Mouse (Mus musculus) macrophage (primary cell): ENCODE measurements around the gene Stard10. TPM values are rescaled to one million over a fixed set of nuclear protein-coding genes. Genes with fewer than 3 reads are reported as not detected.

Experiments used
- H3K27ac ChIP-seq: fragments of 350-480 bp; formaldehyde crosslinking; 2 replicates; pipeline ENCODE4 v1.9.0; 2021
- H3K36me3 ChIP-seq: fragments of 350-480 bp; formaldehyde crosslinking; 2 replicates; pipeline ENCODE4 v1.9.0; 2021; ENCODE audit errors: inconsistent target
- H3K4me3 ChIP-seq: fragments of 350-480 bp; formaldehyde crosslinking; 2 replicates; pipeline ENCODE4 v1.9.0; 2021; ENCODE audit errors: inconsistent target
- H3K79me2 ChIP-seq: fragments of 350-480 bp; formaldehyde crosslinking; 2 replicates; pipeline ENCODE4 v1.9.0; 2021; ENCODE audit errors: inconsistent target
- WGBS: methylation state at CpG from one replicate; pipeline ENCODE4 v1.1.7; 2026; ENCODE audit warnings: inconsistent platforms; ENCODE audit not compliant: missing documents; 5-methylcytosine and 5-hydroxymethylcytosine counted together
- polyA plus RNA-seq: library from polyadenylated mRNA; stranded (reverse); fragments of 250-400 nt; gene quantifications from 3 replicates; pipeline ENCODE4 v1.2.4, GENCODE M21; 2018; ENCODE audit warnings: inconsistent platforms

The Stard10 gene
- polyA plus RNA-seq, 1 experiment from 2014 or later: 0.99 TPM

DNA sequence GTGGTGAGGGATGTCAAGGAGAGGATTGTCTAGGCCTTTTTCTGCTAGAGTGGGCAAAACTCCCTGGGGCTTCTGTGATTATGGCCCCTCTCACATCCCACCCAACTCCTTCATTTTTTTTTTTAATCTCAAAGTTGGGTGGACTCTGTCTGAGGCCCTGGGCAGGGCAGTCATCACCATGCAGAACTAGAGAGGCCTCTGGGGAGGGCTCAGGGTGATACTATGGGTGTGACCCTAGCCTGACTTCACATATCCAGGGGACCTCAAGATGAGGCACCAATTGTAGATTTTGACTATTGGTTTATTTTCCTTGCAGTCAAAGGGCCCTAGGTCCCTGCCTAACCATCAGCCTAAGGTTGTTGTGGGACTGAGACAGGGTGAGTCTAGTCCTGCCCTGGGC lies 1.2 kb upstream of the Stard10 start:
- no peak overlapping the region for H3K4me3 ChIP-seq
- no peak overlapping the region for H3K27ac ChIP-seq
- no peaks in the 10 kb centered on the region for H3K36me3 ChIP-seq
- no peaks in the 10 kb centered on the region for H3K79me2 ChIP-seq

DNA sequence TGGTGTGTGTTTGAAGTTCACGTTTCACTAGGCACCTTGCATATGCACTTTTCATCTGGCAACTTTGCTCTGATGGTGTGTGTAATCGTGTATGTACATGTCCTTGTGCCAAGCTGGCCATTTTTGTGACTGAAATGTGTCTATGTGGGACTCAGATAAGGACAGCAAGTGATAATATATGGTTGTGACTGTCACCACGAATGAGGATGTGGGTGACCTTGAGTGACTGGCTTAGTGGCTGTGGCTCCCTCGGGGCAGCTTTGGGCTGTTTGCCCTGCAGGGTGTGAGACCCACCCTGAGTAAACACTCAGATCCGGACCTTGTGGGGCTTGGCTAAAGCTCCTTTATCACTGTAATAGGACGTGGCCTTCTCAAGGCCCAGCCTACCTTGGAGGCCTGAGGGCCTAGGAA lies 290 bp upstream of the Stard10 start:
- no peaks in the 10 kb centered on the region for H3K36me3 ChIP-seq
- H3K4me3 ChIP-seq: no peak overlapping the region
- no peaks in the 10 kb centered on the region for H3K79me2 ChIP-seq
- no peak overlapping the region for H3K27ac ChIP-seq
- 26% methylated on average over 6 of the region's 6 CpGs for WGBS

DNA sequence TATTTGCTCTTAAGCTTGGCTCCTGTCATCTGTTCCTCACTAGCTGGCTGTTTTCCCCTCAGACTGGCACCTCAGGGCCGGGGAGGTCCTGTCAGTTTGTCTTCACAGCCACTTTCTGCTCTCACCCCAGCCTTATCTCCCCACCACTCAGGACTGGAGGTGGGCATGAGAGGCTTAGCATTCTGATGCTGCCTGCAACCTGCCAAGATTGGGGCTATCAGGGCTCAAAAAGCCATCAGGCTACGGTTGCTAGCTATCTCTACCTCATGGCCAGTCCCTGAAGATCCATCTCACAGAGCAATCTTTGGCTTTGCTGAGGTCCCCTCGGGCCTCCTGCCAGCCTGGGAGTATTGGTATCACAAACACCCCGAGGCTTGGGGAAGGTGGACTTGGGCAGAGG lies 2.0 kb downstream of the Stard10 start:
- H3K27ac ChIP-seq: no peak overlapping the region
- 89% methylated on average over 4 of the region's 4 CpGs for WGBS

DNA sequence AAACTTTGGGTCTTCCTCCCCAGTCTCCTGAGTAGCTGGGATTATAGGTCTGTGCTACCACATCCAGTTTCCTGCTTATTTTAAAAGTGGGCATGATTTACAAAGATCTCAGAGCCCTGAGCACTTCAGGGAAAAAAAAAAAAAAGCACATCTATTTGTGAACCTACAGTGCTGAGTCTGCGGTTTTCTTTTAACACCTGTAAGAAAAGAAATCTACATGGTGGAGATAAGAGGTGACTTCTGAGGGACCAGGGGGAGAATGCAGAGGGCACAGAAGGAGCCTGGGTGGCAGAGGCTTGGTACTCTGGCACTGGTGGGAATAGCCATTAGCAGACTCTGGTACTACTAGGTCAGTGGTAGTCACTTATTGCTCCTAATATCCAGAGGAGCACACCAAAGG lies 2.9 kb downstream of the Stard10 start:
- Histone ChIP-seq H3K4me3 (no peak overlapping the region), H3K79me2 (no peaks in the 10 kb centered on the region), H3K36me3 (no peaks in the 10 kb centered on the region), H3K27ac (no peak overlapping the region)
- WGBS: 100% methylated on average over 1 of the region's 1 CpGs

More for the DNA sequence above, 2.0 kb downstream of the Stard10 start:
- no peaks in the 10 kb centered on the region for H3K79me2 ChIP-seq
- H3K4me3 ChIP-seq: no peak overlapping the region
- no peaks in the 10 kb centered on the region for H3K36me3 ChIP-seq

DNA sequence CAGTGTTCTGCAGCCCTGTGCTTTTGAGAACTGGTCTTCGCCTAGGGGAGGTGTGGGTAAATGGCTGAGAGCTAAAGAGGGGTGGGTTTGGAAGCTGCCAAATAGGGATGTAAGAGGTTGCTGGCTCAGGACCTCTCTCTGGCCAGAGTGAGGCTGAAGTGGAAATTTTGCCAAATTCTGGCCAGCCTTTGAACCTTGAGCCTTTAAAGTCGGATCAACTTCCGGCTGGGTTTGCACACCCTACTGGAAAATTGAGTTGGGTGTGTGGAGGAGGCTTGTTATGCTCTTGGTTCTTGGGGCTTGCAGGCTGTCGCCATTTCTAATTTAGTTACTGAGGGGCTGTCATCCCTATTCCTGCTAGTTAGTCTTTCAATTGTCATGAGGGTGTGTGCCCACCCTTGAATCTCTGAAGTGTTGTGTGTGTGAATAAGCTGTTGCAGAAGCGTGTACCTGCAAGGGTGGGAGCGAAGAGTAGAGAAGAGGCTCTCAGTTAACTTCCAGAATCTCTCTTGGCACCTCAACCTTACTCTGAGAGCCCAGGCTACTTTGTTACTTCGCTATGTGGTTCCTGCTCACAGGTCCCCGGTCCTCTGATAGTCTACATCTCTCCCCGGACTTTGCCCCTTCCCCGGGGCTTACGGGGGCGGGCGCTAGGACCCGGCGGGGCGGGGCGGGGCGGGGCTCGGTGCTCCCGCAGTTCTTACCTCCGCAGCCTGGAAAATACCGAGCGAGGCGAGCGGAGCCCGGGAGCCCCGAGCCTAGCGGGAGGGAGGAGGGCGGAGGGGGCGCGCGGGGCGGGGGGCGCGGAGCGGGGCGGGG lies 3.7 kb downstream of the Stard10 start:
- WGBS: 19% methylated on average over 15 of the region's 37 CpGs
- no peaks in the 10 kb centered on the region for H3K79me2 ChIP-seq
- no peak overlapping the region for H3K4me3 ChIP-seq

DNA sequence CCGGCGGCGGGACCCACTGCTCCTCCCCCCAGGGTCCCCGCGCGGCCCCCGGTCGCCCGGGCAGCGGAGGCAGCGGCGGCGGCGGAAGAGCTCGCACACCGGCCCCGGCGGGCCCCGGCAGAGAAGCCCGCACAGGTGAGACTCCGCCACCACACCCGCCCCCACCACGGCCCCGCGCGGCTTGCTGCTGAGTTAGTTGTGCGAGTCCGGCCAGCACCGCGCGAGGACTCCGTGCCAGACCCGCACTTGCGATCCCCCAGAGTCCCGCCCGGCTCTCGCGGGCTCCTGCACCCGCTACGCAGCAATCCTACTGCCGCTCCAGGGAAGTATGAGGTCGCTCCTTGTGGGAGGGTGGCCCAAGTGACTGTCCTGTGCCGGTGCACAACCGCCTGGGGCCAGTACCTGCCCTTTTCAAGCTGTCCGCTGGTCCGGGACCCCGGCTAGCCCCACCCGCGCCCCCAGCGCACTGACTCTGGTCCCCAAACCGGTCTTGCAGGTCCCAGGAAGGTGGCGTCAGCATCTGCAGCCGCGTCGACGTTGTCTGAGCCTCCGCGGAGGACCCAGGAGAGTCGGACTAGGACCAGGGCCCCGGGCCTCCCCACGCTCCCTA lies 4.4 kb downstream of the Stard10 start:
- 4% methylated on average over 48 of the region's 61 CpGs for WGBS
- Histone ChIP-seq H3K4me3 (no peak overlapping the region), H3K36me3 (no peaks in the 10 kb centered on the region), H3K79me2 (no peaks in the 10 kb centered on the region), H3K27ac (no peak overlapping the region)

More for the DNA sequence above, 3.7 kb downstream of the Stard10 start:
- no peaks in the 10 kb centered on the region for H3K36me3 ChIP-seq
- H3K27ac ChIP-seq: no peak overlapping the region

DNA sequence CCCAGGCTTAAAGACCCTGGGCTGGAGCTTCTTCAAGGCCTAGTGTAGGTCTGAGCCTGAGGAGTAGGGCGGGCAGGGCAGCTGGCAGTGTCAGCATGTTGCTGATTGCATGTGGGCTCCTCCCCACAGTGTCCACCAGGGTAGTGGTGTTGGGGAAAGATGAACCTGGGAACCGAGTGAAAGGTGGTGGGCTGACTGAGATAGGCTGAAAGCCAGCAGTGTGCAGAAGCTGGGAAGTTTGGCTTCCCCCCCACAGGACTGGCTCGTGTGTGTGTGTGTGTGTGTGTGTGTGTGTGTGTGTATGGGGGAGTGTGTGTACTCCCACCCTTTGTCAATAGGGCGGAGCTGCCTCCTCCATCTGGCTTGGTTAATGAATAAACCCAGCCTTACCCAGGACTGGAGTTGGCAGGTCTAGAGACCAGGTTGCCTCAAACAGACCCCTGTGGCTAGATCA lies 6.3 kb downstream of the Stard10 start:
- Histone ChIP-seq H3K4me3 (no peak overlapping the region), H3K79me2 (no peaks in the 10 kb centered on the region), H3K36me3 (no peaks in the 10 kb centered on the region), H3K27ac (no peak overlapping the region)
- WGBS: 91% methylated on average over 4 of the region's 4 CpGs

DNA sequence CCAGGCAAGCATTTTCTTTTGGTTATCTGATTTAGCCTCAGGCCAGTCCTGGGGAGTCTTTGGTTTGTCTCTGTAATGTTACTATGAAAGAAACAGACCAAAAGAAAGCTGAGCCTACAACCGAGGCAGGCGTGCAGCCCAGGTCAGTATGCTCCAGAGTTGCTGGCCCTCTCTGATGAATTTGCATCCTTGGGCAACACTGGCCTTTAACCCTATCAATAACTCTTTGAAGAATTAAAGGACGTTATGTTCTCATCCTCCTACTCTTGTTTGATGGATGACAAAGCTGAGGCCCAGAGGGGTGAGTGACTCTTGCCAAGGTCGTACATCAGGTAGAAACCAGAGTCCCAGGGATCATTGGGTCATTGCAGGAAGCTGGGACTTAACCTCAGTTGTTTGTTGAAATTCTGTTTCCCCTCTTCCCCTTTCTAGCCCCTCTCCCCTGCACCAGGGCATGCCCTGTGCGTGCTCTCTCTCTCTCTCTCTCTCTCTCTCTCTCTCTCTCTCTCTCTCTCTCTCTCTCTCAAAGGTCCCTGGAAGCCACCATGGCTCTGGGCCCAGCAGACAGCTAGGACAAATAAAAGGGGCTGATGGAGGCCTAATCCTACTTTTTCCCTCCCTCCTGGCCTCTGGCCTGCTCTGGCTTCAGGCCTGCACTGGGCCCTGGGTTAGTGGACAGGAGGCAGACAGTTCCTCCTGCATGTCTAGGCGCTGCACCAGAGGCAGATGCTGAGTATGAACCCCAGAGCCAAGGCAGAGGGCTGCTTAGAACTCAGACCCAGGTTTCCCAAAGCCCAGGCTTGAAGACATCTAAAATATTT lies 7.5 kb downstream of the Stard10 start:
- Histone ChIP-seq H3K36me3 (no peaks in the 10 kb centered on the region), H3K79me2 (no peaks in the 10 kb centered on the region), H3K27ac (no peak overlapping the region), H3K4me3 (no peak overlapping the region)
- WGBS: 81% methylated on average over 6 of the region's 6 CpGs

DNA sequence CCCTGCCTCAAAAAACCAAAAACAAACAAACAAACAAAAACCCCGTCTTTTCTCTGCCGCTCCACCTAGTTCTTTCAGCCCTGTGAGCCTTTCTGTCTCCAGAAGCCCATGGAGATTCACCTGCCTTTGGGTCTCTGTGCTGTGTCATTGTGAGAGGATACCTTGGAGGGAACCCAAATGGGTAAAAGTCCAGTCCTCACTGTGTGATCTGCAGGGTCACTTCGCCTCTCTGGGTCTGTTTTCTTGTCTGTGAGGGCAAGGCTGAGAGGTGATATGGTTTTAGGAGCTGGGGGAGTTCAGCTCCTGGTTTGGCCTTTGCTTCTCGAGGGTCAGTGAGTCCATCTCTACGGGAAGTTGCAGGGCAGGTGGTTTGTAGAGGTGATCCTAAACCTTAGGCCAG lies 9.1 kb downstream of the Stard10 start:
- H3K79me2 ChIP-seq: no peaks in the 10 kb centered on the region
- H3K4me3 ChIP-seq: no peak overlapping the region
- WGBS: 92% methylated on average over 5 of the region's 5 CpGs
- no peaks in the 10 kb centered on the region for H3K36me3 ChIP-seq
- H3K27ac ChIP-seq: no peak overlapping the region

DNA sequence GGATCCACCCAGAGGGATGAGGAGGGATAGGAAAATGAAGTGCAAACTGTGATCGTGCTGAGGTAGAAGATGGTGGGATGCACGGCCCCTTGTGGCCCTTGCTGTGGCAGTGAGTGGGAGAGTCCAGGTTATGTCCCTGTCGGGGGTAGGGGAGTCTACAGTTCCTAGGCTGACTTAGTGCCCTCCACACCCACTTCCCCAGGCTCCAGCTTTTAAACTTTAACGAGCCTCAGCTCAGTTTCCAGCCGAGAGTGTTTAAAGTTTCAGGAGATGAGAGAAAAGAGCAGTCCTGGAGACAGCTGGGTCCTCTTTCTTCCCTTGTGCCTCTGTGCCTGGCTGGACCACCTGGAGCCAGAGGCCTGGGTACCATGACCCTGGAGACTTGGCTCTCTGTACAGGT lies 10.4 kb downstream of the Stard10 start:
- 88% methylated on average over 5 of the region's 5 CpGs for WGBS
- Histone ChIP-seq H3K36me3 (no peaks in the 10 kb centered on the region), H3K27ac (no peak overlapping the region), H3K79me2 (no peaks in the 10 kb centered on the region), H3K4me3 (no peak overlapping the region)

DNA sequence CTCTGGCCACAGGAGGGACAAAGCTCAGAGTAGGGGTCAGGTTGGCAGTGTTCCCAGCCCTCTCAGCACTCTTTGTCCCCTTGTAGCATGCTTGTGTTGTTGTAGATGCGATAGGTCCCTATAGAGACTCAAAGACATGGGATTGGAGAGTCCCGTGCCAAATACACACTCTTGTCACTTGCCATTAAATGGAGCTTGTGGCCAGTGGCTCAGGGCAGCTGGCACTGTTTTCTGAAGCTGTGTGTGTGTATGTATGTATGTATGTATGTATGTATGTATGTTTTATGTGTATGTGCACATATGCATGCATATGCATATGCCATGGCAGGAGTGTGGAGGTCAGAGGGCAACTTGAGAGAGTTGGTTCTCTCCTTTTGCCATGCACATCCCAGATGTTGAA lies 10.9 kb downstream of the Stard10 start:
- Histone ChIP-seq H3K79me2 (no peaks in the 10 kb centered on the region), H3K27ac (no peak overlapping the region), H3K4me3 (no peak overlapping the region), H3K36me3 (no peaks in the 10 kb centered on the region)
- 96% methylated on average over 2 of the region's 2 CpGs for whole genome bisulfite sequencing

DNA sequence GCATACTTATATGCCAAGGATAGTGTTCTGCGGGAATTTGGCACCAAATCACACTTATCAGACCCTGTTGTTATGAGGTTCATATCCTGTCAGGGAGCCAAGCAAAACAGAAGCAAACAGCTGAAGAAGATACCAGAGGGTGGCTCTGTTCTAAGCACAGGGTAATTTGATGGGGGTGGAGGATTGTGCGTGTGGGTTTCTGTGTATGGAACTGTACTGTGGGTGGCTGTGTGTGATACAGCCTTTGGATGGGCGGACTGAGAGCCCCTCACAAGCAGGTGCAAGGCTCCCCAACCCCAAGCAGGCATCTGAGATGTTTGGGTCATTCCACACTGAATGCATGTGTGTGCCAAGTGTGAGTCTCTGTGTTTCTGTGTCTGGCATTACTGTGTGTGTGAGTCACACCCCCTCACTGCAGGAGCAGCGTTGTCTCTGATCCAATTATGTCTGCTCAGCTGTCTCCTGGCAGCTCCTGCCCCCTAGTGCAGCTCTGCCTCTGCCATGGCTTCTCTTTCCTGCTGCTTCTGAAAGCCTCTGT lies 11.8 kb downstream of the Stard10 start:
- H3K27ac ChIP-seq: no peak overlapping the region
- no peaks in the 10 kb centered on the region for H3K36me3 ChIP-seq
- no peaks in the 10 kb centered on the region for H3K79me2 ChIP-seq
- H3K4me3 ChIP-seq: no peak overlapping the region
- 78% methylated on average over 4 of the region's 4 CpGs for WGBS

DNA sequence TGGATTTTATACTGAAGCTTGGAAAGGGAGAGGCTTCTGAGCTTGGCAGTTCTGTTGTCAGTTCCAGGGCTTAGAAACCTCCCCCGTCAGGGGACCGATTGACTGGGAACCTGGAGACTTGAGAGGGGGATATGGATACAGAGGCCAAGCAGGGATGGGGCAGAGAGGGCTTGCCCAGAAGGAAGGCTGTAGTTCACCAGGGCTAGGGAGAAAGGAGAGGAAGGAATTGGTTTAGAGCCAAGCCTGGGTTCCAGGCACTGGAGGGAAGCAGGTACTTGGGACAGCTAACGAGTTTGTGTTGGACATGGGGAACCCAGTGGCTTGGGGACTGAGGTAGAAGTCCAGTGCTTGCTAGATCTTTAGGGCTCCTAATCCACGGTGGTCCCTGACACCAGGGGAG lies 12.7 kb downstream of the Stard10 start:
- WGBS: 99% methylated on average over 4 of the region's 4 CpGs
- H3K4me3 ChIP-seq: no peak overlapping the region
- H3K36me3 ChIP-seq: no peaks in the 10 kb centered on the region
- H3K27ac ChIP-seq: no peak overlapping the region
- H3K79me2 ChIP-seq: no peaks in the 10 kb centered on the region

DNA sequence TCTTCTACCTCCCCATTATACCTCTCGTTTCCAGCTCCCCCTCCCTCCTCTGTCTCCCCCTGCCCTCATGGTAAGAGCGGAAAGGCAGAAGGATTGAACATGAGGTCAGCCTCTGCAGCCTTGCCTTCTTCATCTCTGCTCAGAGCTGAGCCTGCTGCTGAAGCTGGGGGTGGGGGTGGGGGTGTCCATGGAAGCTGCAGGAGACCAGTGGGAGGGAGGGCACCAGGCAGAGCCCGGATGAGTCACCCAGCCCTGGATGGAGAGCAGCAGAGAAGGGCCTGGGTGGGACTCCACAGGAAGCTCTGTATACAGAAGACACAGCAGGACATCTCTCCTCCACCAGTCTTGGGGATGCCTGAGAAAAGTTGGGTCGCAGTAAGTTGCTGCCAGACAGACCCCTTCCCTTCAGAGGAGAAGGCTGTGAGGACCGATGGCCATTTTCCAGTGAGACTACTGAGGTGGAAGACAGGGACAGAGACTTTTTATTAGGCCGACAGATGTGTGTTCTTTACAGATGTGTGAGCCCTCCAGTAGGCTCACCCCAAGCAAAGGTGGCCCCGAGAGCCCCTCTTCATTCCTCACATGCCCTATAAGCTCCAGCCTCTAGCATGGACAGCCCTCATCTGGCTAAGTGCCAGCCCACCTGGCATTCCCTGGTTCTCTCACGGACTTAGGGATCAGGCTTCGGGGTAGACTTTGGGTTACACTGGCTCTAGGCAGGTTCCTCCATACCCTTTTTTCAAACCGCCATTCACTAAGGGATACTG lies 13.4 kb downstream of the Stard10 start:
- Histone ChIP-seq H3K27ac (no peak overlapping the region), H3K4me3 (no peak overlapping the region), H3K36me3 (no peaks in the 10 kb centered on the region), H3K79me2 (no peaks in the 10 kb centered on the region)
- 85% methylated on average over 10 of the region's 10 CpGs for WGBS
